Mouse (Mus musculus) G1E (cell line): Measurements from ENCODE around the gene Pgap1.

ENCODE experiments used
- CTCF ChIP-seq: IDR thresholded peaks from 2 replicates; pipeline ENCODE4 v1.5.1; 2012; ENCODE audit warnings: low read depth, low read length, inconsistent platforms, mixed read lengths
- GATA1 ChIP-seq: IDR thresholded peaks from 2 replicates; pipeline ENCODE4 v1.6.1; 2012; ENCODE audit warnings: borderline replicate concordance, low read length, inconsistent platforms, mixed read lengths
- POLR2AphosphoS5 ChIP-seq: IDR thresholded peaks from 2 replicates; pipeline ENCODE4 v1.6.1; 2012; ENCODE audit warnings: low read depth, low read length, inconsistent platforms; ENCODE audit not compliant: insufficient replicate concordance
- TAL1 ChIP-seq: conservative IDR thresholded peaks from 2 replicates; pipeline ENCODE4 v1.6.1; 2012; ENCODE audit warnings: low read depth, low read length, inconsistent platforms, mixed read lengths

DNA sequence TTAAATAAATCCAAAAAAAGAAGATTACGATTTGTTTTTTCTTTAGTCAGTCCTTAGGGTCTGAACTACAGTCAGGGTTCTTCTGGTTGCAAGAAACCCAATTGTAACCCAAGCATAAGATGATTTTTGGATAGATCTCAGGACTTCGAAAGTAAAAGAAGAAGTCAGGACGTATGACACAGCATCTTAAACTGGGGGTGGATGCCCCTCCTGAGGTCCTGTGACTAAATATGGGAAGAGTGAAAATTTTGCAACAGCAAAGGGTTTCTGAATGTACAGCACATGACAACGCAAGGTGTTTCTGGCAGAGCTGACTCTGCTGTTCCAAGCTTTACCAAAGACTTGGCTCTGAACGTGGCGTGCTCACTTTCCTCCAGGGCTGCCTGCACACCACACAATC lies 6.4 kb upstream of the Pgap1 start:
- TF ChIP-seq CTCF (no peak), GATA1 (no peak), TAL1 (no peak), POLR2AphosphoS5 (no peak)
